Mouse (Mus musculus): ENCODE results near the gene Traf2.

Gene Traf2

DNA sequence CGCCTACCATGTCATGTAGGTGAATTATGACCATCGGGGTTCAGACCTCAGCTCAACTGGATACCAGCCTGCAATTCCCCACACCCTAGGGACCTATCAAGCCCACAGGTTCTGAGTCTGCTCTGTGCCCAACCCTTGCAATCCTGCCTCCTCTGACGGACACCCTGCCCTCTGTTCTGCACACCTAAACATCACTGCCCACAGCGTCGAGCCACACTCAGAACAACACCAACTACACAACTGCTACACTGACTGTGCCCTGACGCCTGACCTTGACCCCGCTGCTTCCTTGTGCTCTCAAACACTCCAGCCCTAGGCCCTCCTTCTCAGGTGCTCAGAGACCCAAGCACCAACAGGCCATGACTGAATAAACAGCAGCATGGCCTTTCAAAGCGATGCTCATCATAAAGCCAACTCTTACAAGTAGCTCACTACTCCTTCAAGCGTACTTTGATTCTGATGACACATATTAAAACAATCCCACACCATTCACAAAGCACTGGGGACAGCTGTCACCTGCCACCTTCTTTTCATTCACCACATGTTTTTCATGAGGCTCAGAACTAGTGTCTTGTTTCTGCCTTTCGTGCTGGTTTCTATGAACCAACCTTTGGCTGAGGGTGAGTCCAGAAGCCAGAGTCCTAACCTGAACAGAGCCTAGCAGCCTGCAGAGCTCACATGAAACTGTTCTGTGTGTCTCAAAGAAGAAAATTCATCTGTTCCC is 4.9 kb downstream of the Traf2 start:
- DNase-seq, result no peak

DNA sequence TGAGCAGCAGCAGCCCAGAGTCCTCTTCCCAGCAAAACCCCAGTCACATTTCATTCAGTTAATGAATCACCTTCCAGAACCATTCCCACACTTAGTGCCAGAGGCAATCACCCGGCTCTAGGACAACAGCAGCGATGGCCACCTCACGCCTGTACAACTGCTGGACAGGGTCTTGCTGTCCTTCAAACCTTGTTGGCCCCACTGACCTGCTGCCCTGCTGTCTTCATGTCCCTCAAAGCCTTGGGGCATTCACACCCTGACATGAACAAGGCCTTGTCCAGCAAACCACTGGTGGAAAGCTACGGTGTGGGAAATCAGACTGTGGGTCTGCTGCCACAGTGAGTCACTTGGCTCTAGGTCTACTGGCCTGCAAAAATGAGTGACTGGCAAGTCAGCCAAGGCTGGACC is 6.2 kb downstream of the Traf2 start:
- no peak for DNase-seq

DNA sequence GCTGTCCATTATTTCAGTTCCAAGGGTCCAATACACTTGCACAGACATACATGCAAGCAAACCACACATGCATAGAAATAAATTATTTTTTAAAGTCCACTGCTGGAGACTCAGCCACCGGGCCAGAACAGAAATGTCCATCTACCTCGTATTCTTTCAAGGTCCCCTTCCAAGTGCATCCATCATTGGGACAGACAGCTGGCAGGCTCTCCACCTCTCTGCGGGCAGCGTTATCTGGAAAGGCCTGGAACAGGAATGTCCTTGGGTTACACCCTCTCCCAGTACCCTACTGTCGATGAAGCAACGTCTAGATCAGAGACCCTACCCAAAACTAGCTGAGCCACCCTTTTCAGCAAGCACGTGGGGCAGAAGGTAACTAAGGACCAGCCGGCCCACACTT is 10.2 kb downstream of the Traf2 start:
- no peak for DNase-seq

DNA sequence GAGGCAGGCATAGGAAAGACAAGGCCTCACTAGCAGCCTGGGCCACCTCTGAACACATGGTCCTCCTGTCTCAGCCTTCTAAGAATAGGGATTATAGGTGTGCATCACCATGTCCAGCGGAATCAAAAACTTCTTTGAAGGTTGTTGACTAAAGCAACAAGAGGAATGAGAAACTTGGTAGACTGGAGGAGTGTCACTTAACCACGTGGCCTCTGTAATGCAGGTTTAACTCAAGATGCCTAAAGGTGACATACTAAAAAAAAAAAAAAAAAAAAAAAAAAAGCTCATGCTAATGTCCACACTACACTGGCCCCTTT is 11.9 kb downstream of the Traf2 start:
- DNase-seq, result no peak

DNA sequence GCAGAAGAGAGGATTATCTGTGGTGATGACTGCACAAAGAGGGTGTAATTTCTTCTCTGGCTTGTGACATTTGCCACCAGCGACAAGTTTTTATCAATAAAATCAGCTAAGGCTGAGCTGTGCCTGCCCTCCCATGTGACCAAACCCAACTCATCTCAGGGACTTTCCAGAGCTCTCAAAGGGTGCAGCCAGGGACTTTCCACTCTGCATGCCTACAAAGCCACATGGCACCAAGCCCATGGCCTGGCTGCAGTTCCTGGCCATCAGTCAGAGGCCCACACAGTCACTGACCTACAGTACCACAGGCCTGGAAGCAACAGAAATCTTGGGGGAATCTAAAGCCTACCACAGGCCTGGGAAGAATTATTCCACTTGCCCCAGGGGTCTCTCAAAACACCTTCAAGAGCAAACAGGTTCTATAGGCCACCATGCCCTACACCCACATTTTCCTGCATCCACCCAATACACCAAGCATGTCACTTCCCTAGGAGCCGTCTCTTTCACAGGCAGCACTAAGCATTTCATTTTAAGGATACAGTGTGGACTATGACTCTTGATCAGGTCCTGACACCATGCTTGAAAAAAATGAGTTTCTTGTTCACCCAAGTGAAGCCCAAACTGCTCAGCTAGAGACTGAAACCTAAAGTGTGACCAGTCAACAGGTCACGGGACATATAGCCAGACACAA is 12.4 kb downstream of the Traf2 start:
- peak; percentile 86 for DNase-seq

DNA sequence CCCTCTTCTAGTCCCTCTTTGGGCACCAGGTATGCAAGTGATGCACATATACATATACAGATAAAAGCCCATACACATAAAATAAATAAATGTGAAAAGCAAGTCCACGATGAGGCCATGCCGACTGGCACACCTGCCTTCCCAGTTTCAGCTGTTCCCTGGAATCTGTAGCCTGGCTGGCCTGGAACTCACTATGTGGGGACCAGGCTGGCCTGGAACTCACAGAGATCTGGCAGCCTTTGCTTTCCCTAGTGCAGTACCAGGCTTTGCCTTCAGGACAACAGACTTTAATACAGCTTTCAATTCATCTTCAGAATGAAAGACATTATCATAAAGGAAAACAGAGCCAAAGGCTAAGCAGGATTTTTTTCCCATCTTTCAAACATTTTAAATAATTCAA is 13.0 kb downstream of the Traf2 start:
- DNase-seq, result no peak

DNA sequence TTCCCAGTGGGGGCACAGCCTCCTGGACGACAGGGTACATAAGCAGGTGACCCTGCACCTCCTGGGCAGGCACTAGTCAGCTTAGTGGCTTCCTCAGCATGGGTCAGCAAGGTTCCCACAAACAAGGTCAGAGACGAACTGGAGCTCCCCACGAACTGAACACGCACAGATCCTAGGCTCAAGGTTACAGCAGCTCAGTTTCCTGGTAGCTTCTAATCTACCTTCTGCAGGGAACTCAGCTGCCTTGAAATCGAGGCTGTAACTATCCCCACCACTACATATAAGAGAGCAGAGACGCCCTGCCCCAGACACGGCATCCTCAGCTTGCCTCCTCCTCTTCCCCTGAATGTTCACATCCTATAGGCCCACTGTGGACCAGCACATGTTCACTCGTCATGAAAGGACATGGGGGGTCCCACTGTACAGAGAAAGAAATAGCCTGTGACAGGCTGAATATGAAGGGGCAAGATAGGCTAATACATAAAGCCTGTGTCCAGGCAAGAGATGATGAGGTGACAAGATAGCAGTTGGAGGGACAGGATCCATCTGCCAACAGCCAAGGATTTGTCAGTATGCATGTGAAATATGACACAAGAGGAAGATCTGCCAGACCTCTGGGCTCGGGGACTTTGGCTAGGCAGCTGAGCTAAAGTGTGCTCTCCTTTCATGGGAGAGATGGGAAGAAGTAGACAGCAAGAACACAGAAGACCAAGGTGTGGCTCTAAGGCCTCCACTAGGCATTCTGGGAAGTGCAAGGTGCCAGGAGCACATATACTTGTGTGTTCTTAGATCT is 20.0 kb downstream of the Traf2 start:
- DNase-seq, result no peak

DNA sequence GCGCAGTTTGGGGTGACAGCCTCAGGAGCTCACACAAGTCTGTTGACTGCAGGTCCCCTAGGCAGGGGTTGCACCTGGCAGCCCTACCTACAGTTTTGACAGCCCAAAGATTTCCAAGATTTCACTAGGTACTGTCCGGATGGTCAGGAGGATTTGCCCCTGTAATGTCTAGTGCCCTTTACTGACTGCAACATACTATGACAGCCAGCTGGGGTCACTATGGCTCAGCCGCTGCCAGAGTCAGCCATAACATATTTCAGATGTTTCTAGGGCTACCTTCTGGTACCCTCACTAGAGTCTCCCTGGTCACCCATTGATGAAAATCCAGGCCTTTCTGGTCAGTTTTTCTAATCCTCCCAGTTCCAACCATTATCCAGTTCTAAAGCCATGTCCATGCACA is 36.8 kb downstream of the Traf2 start:
- DNase-seq, result no peak

DNA sequence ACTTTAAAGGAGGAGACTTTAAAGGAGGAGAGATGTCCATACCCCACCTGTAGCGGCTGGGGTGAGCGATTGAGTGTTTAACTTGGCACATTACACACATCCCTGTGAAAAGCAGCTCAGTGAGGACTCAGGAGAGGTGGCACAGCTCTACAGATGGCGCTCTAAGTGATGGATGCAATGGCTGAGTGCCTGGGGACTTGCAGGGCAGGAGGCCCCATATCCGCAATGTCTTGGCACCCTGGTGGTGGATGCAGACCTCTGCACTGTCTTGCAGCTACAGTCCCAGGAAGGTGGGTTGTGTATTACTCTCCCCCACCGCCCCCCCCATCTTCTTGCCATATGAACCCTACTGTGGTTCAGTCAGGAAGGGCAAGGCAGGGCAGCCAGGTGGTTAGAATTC is 39.8 kb downstream of the Traf2 start:
- DNase-seq, result peak; percentile 31

DNA sequence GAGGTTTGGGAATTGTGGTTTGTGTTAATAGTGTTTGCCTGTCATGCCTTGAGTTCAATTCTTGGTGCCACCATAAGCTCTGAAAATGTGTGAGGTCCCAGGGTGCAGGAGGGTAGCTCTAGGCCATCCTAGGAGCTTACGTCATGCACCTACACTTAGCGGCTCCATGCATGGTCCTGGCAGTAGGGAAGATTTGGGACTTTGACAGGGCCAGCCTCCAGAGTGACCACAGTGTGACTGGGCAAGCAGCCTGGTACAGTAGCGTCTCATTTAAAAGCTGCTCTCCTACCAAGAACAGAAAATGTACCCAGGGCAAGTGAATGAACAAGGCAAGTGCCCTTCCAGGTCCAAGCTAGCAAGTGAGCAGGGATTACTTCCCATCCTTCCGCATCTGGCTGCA is 40.9 kb downstream of the Traf2 start:
- DNase-seq, result peak; percentile 47

DNA sequence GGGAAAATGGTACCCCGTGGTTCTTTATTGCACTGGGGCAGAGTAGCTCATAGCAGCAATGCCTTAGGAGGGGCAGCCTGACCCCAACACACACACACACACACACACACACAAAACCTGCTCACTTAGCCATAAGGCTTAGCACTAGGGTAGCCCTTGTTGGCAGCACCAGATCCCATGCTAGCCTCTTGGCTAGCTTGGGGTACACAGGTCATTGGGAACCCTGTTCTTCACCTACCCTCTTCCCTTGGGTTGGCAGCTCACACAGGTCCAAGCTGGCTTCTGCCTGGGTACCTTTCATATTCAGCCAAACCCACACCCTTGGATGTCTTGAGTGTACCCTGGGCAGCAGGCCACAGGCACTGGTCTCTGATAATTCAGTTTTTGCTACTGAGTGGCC is 41.7 kb downstream of the Traf2 start:
- peak; percentile 25 for DNase-seq

DNA sequence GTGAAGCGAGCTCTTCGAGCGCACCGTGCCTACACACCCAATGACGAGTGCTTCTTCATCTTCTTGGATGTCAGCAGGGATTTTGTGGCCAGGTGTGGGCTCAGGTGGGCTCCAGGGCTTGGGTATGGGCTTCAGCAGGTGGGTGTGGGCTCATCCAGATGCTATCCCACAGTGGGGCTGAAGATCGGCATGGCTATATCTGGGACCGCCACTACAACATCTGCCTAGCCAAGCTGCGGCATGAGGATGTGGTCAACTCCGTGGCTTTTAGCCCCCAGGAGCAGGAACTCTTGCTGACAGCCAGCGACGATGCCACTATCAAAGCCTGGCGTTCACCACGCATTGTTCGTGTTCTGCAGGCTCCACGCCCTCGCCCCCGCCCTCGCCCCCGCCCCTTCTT is 42.2 kb downstream of the Traf2 start:
- DNase-seq, result peak; percentile 31

DNA sequence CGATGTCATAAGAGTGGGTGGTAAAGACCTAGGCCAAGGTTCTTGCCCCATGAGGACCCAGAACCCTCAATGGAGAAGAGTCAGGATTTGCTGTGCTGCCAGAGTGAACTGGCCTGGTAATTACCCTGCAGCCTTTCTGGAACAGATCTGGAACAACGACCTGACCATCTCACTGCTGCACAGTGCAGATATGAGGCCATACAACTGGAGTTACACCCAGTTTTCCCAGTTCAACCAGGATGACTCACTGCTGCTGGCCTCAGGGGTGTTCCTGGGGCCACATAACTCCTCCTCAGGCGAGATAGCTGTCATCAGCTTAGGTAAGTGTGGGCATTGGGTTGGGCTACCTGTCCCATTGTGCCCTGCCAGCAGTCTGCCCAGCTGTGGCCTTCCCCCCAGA is 44.0 kb downstream of the Traf2 start:
- peak; percentile 39 for DNase-seq

DNA sequence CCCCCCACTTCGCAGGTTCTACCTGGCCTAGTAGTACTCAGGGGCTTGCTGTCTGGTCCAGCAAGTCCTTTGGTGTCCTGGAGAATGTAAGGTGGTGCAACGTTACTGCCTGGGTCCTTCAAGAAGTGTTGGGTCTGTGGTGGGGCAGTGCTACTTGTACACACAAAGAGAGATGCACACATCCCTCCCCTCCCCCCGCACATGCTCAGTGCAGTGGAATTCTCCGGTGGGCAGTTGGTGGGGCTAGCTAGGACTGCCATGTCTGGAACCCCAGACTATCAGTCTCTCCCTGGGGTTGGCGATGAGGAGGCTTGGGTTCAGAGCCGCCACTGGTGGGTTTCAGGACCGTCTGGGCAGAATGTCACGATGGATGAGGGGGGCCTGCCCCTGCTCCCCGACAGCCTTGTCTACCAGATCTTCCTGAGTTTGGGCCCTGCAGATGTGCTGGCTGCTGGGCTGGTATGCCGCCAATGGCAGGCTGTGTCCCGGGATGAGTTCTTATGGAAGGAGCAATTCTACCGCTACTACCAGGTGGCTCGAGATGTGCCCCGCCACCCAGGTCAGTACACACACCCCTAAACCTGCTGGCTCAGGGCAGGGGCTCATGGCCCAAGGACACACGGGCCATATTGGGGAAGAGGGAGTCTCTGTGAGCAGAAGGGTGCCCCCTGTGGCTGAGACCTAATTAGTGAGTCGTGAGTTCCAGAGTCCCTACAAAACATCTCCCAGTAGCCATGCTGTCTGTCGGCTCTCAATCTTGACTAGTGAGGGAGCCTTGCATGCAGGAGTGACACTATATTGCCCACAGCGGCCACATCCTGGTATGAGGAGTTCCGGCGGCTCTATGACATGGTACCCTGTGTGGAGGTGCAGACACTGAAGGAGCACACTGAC is 44.9 kb downstream of the Traf2 start, which contains the start of gene C8g:
Gene C8g (minus strand): TSS at position 127 of the 894 bp plus-strand sequence.
- DNase-seq, result peak; percentile 73

DNA sequence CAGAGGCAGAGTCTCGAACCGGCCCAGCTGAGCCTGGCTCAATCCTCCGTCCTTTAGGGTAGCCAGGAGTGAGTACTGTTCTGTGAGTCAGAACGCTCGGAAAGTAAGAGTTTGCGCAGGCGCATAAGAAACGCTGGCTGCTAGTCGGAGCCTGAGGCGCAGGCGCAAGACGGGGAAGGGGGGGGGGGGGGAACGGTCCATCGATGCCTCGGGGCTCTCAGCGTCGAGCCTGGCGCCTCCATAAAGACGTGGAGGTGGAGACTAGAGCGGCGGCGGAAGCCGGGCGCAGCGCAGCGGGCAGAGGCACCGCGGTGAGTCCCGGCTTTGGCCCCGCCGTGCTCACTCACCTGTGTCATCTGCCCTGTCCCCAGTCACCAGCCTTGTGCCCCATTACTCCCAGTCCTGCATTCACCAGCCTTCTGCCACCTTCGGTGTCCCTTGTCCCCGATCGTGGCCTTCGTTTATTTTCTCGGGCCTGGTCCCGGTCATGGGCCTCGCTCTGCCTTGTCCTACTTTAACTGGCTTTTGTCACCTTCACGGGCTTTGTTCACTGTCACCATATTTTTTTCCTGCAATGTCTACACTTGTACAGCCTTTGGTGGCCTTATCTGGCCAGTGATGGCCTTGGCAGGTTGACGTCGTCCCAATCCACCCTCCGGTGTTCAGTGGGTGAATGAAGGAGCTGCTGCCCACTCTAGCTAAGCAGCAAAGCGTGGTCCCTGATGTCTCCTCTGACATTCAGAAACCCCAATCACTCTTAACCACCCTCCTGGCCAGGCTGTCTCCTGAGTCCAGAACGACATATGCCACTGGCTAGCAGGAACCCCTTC is 45.9 kb downstream of the Traf2 start, which contains the start of gene Fbxw5:
Gene Fbxw5 (plus strand): TSS at position 175 of the 830 bp plus-strand sequence.
- peak; percentile 90 for DNase-seq

DNA sequence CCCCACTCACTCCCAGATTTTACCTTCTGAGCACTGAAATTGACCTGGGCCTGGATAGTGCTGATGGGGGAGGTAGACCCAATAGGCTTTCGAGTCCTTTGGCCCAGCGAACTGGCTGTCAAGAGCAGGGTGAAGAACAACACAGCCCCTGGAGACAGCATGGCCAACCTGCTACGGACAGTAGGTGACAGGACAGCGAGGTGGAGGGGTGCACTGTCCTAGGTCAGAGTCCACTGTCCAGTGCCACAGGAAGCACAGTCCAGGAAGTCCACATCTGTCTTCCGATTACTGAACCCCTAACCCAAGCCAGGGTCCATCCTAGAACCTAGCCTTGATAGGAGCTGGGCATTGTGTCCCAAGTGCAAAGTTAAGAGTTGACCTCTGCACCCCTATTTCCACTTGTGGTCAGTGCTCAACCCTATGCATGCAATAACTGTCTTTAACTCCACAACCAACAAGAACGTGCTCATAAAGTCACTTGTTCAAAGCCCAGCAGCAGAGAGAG is 46.6 kb downstream of the Traf2 start:
- DNase-seq, result no peak

DNA sequence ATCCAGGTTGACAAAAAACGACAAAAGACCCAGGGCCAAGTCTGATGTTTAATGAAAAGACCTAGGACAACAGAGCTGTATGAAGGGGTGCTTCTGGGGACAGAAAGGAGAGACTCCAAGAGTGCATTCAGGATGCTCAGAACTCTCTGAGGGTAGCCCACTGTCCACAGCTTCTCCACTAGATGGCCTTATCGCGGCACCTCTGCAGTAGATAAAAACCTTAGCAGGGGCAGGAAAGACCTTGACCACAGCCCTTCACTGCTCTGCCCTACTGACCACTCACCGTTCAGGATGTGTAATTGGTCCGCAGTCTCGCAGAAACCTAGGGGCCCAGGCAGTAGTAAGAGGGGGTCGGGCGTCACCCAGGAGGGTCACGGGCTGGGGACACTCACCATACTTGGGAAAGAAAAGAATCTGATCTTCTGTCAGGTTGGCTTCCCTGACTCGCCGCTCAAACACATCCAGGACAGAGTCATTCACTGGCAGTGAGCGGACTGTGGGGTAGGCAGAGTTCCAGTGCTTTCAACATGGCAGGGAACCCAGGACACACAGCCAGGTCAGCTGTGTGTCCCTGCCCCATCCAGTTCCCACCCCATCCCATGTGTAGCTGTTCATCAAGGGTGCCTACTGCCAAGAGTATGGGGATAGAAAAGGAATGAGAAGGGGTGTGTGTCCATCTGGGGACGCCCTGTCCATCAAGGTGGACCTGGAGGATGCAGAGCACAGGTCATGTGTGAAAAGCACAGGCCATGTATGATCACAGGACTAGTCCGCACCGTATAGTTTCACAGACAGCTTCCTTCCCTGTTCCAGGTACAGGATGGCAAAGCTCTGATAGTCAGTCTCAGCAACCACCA is 47.9 kb downstream of the Traf2 start:
- DNase-seq, result peak; percentile 59

DNA sequence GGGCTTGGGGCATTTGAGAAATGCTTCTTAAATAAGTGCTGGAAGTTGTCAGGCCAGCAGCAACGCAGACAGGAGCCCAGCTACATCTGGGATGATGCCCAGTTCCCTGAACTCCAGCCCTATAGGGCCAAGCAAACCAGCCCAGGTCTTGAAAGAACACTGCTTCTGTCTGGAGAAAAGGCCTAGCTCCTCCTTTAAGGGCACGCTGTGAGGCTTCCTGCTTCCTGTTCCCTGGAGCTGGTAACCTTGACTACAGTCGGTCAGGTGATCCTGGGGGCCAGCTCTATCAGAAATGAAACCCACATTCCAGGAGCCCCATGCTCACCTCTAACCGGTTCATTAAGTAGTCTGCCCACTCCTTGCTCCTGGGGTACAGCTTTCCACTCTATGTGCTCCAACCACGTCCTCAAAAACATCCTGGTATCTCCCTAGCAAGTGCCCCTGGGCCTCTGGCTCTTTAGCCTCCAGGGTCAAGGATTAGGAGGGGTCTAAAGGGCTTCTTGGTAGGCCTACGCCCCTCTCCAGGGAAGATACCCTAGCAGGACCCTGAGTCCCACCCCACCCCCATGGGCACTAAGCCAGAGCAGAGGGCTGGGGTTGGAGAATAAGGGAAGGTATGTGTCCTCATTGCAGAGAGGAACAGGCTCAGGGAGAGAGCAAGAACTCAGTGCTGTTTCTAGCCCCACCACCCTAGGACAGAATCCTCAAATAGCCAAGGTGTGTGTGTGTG is 48.7 kb downstream of the Traf2 start:
- DNase-seq, result peak; percentile 65

DNA sequence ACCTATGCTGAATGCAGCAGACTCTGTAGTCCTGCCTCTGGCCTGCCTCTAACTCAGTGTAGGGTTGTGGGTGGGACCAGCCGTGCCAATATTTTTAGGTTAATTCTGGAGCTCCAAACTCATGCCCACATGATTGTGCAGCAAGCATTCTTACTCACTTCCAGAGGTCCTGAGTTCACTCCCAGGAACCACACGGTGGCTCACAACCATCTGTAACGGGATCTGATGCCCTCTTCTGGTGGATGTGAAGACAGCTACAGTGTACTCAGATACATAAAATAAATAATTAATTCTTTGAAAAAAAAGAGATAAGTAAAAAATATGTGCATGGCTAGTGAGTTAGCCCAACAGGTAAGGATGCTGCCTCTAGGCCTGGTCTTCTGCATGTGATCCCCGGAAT is 50.3 kb downstream of the Traf2 start:
- peak; percentile 76 for DNase-seq

DNA sequence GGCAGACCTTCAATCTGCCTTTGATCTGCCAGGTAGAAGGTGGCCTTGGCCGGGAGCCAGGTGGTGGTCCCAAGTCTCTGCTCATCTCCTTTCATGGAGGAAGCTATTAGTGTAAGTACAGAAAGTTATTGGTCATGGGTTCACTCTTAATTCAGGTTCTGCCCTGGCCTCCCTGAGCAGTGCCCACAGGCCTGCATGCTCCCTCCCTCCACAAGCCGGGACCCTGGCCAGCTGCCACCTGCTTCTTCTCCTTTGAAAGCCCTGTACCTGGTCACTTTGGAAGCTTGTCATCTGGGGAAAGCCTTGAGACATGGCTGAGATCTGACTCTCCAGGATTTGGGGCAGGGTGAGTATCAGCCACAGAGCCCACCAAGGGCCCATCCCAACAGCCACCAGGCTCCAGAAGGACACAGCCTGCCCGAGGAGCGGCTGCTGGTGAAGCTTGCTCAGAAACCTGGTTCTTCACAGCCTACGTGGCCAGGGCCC is 53.2 kb downstream of the Traf2 start, which contains the start of gene Lcn12:
Gene Lcn12 (minus strand): TSS at position 436 of the 486 bp plus-strand sequence.
- DNase-seq, result peak; percentile 85

Data from cerebellum, adult 9-11 months (tissue).